Mouse (Mus musculus) lung, adult 10 weeks (tissue): ENCODE measurements around the gene Slc6a2. TPM values are rescaled to one million over a fixed set of nuclear protein-coding genes. Genes with fewer than 3 reads are reported as not detected.

ENCODE experiments used
- polyA plus RNA-seq: library from polyadenylated mRNA; stranded (reverse); fragments of 350-450 nt; fragmentation: Illumina TruSeq; extraction: RNeasy Lipid Tissue Mini Kit (QIAGEN cat#74804); gene quantifications from one replicate; pipeline ENCODE4 v1.2.3, GENCODE M21; 2014; ENCODE audit warnings: low read depth, low replicate concordance; ENCODE audit not compliant: insufficient read depth

The Slc6a2 gene
- polyA plus RNA-seq: 12.2 TPM

GRCm38 (mm10) chr8:92959779-92960178 lies at the start of gene Slc6a2:
Gene Slc6a2, plus strand, starts transcription at chr8:92960079.

DNA sequence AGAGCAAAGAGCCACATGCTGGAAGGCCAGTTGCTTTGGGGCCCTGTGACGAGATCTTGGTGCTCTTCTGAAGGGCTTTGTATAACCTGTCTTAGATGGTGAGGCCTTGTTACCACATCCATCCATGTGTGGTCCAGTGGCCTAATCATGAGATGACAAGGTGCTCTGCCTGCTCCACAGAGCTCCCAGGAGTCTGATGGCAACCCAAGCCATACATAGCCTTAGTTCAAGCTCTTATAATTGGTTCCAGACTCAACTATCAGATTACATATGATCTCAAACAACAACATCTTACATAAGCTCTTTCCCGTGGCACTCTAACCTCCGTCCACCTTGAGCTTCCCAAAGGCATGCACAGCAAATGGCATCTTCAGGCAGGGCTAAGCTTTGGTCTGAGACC lies 88.2 kb downstream of the Slc6a2 start, which contains the start of gene Ces1a:
TSS of gene Ces1a (minus strand) at position 101 of the 400 bp plus-strand sequence.

Other genes with a start within 250 kb of the Slc6a2 start
- 36.6 TPM for gene Mmp2, start 132.8 kb upstream of the Slc6a2 start, polyA plus RNA-seq
- 4.5 TPM for gene Lpcat2, start 104.7 kb upstream of the Slc6a2 start, polyA plus RNA-seq
- not detected for gene Capns2, start 58.7 kb upstream of the Slc6a2 start, polyA plus RNA-seq
- gene Ces1a, start 88.1 kb downstream of the Slc6a2 start, polyA plus RNA-seq: not detected
- 0.69 TPM for gene Ces1b, start 119.9 kb downstream of the Slc6a2 start, polyA plus RNA-seq
- 0.12 TPM for gene Ces1c, start 171.2 kb downstream of the Slc6a2 start, polyA plus RNA-seq
- 506 TPM for gene Ces1d, start 237.8 kb downstream of the Slc6a2 start, polyA plus RNA-seq